Mouse (Mus musculus) intestine, postnatal 0 days (tissue): Measurements from ENCODE around the gene Grik5. TPM values are rescaled to one million over a fixed set of nuclear protein-coding genes. Genes with fewer than 3 reads are reported as not detected.

ENCODE experiments used
- ATAC-seq: fragments of 200-750 bp; cut with Nextera tagmentation; 2 replicates; pipeline ENCODE4 v1.8.0; 2017; ENCODE audit warnings: mild to moderate bottlenecking, moderate TSS enrichment, moderate library complexity
- H3K27ac ChIP-seq: fragments of 300-500 bp; sonication (generic); 2 replicates; pipeline ENCODE4 v1.5.1; 2014; ENCODE audit warnings: mild to moderate bottlenecking, low read depth, low read length, moderate library complexity
- H3K27me3 ChIP-seq: fragments of 300-500 bp; sonication (generic); replicated peaks from 2 replicates; pipeline ENCODE4 v1.6.1; 2014; ENCODE audit warnings: low read length, mixed read lengths; ENCODE audit not compliant: control insufficient read depth, insufficient read depth
- H3K36me3 ChIP-seq: fragments of 300-500 bp; sonication (generic); 2 replicates; pipeline ENCODE4 v1.6.1; 2014; ENCODE audit warnings: mild to moderate bottlenecking, moderate library complexity; ENCODE audit not compliant: control insufficient read depth, insufficient read depth
- H3K4me1 ChIP-seq: fragments of 300-500 bp; sonication (generic); replicated peaks from 2 replicates; pipeline ENCODE4 v1.6.1; 2014; ENCODE audit warnings: antibody characterized with exemption, low read length, mixed read lengths; ENCODE audit not compliant: control insufficient read depth, insufficient read depth
- H3K4me2 ChIP-seq: fragments of 300-500 bp; sonication (generic); replicated peaks from 2 replicates; pipeline ENCODE4 v1.6.1; 2014; ENCODE audit warnings: low read depth, mild to moderate bottlenecking, moderate library complexity
- H3K4me3 ChIP-seq: fragments of 300-500 bp; sonication (generic); 2 replicates; pipeline ENCODE4 v1.5.1; 2014; ENCODE audit warnings: low read depth, low read length
- H3K9ac ChIP-seq: fragments of 300-500 bp; sonication (generic); 2 replicates; pipeline ENCODE4 v1.6.1; 2014; ENCODE audit warnings: mild to moderate bottlenecking, low read depth, low read length
- H3K9me3 ChIP-seq: fragments of 300-500 bp; sonication (generic); 2 replicates; pipeline ENCODE4 v1.6.1; 2016; ENCODE audit warnings: mixed run types; ENCODE audit not compliant: control insufficient read depth
- CTCF ChIP-seq: sonication (generic); IDR thresholded peaks from 2 replicates; pipeline ENCODE4 v1.5.1; 2016; ENCODE audit warnings: low read depth, mild to moderate bottlenecking, control low read depth, antibody characterized with exemption, moderate library complexity
- WGBS: fragments of 180-500 bp; shearing (Covaris S2); extraction: QIAGEN DNeasy Blood & Tissue Kit; methylation state at CpG from one replicate; pipeline ENCODE4 v1.1.7; 2014; 5-methylcytosine and 5-hydroxymethylcytosine counted together
- polyA plus RNA-seq: library from polyadenylated mRNA; unstranded; fragments of >200 nt; fragmentation: Nextera tagmentation; extraction: Ambion mirVana; gene quantifications from 2 replicates; pipeline ENCODE4 v1.2.1, GENCODE M21; 2015

Grik5 gene
- polyA plus RNA-seq, 1 experiment from 2014 or later = 1.3 TPM

- no peak for TF ChIP-seq CTCF
- 22% methylated on average over 5 of the region's 5 CpGs for WGBS
- Histone ChIP-seq H3K4me2 (no peak overlapping the region), H3K4me1 (no peaks in the 10 kb centered on the region), H3K27me3 (no peaks in the 10 kb centered on the region), H3K36me3 (peaks cover 44% of the 10 kb centered on the region), H3K9me3 (no peaks in the 10 kb centered on the region), H3K27ac (no peak overlapping the region), H3K9ac (no peak overlapping the region; the same call in 1 of the 2 replicates), H3K4me3 (no peak overlapping the region)
- no peak for ATAC-seq
These were observed 12.5 kb upstream of the Grik5 start for GRCm38 (mm10) chr7:25084621-25085020.

- H3K9ac ChIP-seq = no peak overlapping the region
- no peak overlapping the region for H3K4me2 ChIP-seq
- no peak overlapping the region for H3K27ac ChIP-seq
- no peak overlapping the region for H3K4me3 ChIP-seq
- H3K9me3 ChIP-seq = no peaks in the 10 kb centered on the region
- peaks cover 46% of the 10 kb centered on the region for H3K36me3 ChIP-seq
- H3K4me1 ChIP-seq = peaks cover 9% of the 10 kb centered on the region
- no peak for ATAC-seq
- no peaks in the 10 kb centered on the region for H3K27me3 ChIP-seq
- WGBS = 79% methylated on average over 4 of the region's 4 CpGs
- peak; percentile 76 for TF ChIP-seq CTCF
These were observed 10.4 kb upstream of the Grik5 start for GRCm38 (mm10) chr7:25082510-25082909.

GRCm38 (mm10) chr7:25080431-25080830 is 8.3 kb upstream of the Grik5 start:
- H3K9me3 ChIP-seq = no peaks in the 10 kb centered on the region
- 93% methylated on average over 13 of the region's 13 CpGs for WGBS
- ATAC-seq = no peak
- no peak for TF ChIP-seq CTCF
- no peak overlapping the region for H3K27ac ChIP-seq
- peaks cover 46% of the 10 kb centered on the region for H3K36me3 ChIP-seq
- H3K9ac ChIP-seq = no peak overlapping the region
- no peaks in the 10 kb centered on the region for H3K27me3 ChIP-seq
- peaks cover 14% of the 10 kb centered on the region for H3K4me1 ChIP-seq
- H3K4me3 ChIP-seq = no peak overlapping the region
- no peak overlapping the region for H3K4me2 ChIP-seq

GRCm38 (mm10) chr7:25079496-25080026 is 7.4 kb upstream of the Grik5 start:
- no peak for TF ChIP-seq CTCF
- H3K27me3 ChIP-seq = no peaks in the 10 kb centered on the region
- no peak overlapping the region for H3K9ac ChIP-seq
- H3K9me3 ChIP-seq = no peaks in the 10 kb centered on the region
- no peak overlapping the region for H3K27ac ChIP-seq
- H3K36me3 ChIP-seq = peaks cover 46% of the 10 kb centered on the region
- H3K4me1 ChIP-seq = peaks cover 14% of the 10 kb centered on the region
- H3K4me2 ChIP-seq = no peak overlapping the region
- H3K4me3 ChIP-seq = no peak overlapping the region
- no peak for ATAC-seq
- 70% methylated on average over 12 of the region's 12 CpGs for WGBS

- peaks cover 29% of the 10 kb centered on the region for H3K36me3 ChIP-seq
- peak overlapping the region; percentile 61 for H3K4me3 ChIP-seq
- no peaks in the 10 kb centered on the region for H3K9me3 ChIP-seq
- peak overlapping the region; percentile 68 for H3K4me2 ChIP-seq
- no peak for TF ChIP-seq CTCF
- H3K27me3 ChIP-seq = no peaks in the 10 kb centered on the region
- no peak for ATAC-seq
- peak overlapping the region; percentile 81 for H3K27ac ChIP-seq
- H3K9ac ChIP-seq = peak overlapping the region; percentile 77
- WGBS = 1% methylated on average over 33 of the region's 33 CpGs
- H3K4me1 ChIP-seq = peaks cover 14% of the 10 kb centered on the region
These were observed 5.2 kb upstream of the Grik5 start for GRCm38 (mm10) chr7:25077414-25077755.

- Histone ChIP-seq H3K9ac (peak overlapping the region; percentile 77), H3K4me1 (peaks cover 14% of the 10 kb centered on the region), H3K4me2 (peak overlapping the region; percentile 68), H3K9me3 (no peaks in the 10 kb centered on the region), H3K27ac (peak overlapping the region; percentile 84), H3K27me3 (no peaks in the 10 kb centered on the region), H3K4me3 (peak overlapping the region; percentile 61), H3K36me3 (peaks cover 24% of the 10 kb centered on the region)
- WGBS = under 1% methylated on average over 49 of the region's 56 CpGs
- TF ChIP-seq CTCF = peak; percentile 26
- peak; percentile 99 for ATAC-seq
These were observed 4.7 kb upstream of the Grik5 start for GRCm38 (mm10) chr7:25076663-25077413.
